Mouse (Mus musculus): ENCODE results near the gene Cnot6.

Gene Cnot6

DNA sequence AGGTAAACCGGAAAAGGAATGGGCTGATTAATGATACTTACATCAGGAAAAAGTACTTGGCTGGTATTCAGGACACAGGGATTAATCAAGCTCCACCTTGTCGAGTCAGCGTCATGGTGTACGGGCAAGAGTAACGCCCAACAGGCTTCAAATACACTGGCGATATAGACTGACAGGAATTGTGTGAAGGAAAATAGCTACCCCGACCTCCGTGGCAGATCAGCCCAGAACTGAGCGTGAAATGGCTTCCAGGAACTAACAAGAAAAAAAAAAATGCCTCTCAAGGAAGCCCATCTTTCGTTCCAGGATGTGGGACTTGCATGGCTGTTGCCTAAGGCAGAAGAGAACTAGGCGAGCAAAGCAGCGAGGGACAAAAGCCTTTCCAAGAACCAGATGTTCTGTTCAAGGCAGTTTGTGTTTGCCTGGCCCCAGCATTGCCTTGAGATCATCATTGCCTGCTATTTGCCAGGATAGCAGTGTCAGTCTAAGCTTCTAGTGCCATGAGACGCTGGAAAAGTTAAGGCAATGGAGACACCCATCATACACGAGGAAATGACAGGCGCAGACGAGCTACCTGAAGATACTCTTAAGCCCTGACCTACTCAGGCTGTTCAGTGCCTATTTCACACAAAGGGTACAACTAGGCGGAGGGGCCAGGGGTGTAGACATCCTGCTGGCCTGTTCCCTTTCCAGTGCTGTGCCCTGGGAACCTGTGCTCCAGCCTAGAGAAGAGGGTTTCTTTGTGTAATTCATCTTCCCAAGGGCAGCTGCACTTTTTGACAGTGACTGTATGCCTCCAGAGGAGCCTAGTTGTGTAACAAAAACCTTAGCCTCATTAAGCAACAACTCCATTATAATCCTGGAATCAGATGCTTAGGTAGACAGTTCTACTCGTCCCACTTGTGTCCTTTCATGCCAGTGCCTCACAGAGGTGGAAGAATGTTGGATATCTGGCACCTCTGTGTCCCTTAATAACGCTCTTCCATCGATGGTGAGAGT, 1.1 kb upstream of the Cnot6 start:
- no peak for DNase-seq (ENCODE audit: low read depth, low spot score)

DNA sequence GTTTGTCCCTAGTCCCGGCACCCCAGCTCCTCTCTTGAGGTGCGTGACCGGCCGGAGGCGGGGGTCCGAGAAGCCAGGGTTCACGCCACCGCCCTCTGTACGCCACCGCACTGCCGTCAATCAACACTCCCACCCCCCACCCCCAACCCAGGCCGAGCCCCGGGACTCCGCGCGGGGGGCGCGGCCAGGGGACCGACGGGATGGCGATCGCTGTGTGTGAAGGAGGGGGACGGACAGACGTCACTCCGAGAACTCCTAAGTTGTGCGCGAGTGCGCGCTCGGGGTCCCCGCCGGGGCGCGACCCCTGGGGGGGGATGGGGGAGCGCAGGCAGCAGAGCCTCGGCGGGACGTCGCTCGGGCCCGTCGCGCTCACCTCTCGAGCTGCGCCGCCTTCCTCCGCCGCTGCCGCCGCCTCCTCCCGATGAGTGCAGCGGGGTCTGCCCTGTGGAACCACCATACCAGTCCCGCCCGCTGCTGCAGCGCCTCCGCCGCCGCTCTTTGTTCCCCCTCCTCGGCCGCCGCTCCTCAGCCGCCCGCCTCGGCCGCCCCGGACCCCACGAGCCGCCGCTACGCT, 455 bp downstream of the Cnot6 start:
- no peak for DNase-seq (ENCODE audit: low read depth, low spot score)

DNA sequence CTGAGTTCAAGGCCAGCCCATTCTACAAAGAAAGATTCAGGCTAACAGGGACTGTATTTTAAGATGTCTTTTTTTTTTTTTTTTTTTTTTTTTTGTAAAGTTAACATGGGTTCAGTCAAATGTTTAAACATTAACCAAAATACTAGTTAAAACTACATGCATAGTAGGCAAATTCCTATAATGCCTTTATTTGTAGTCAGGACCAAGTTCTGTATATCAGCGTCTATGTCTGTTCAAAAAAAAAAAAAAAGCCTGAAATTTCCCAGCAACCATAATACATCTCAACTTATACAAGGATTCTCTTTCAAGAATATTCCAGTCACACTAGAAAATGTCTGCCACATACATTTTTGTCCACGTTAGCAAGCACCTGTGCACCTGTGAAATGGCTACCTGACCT, 1.9 kb downstream of the Cnot6 start:
- DNase-seq (ENCODE audit: low read depth, low spot score): no peak

DNA sequence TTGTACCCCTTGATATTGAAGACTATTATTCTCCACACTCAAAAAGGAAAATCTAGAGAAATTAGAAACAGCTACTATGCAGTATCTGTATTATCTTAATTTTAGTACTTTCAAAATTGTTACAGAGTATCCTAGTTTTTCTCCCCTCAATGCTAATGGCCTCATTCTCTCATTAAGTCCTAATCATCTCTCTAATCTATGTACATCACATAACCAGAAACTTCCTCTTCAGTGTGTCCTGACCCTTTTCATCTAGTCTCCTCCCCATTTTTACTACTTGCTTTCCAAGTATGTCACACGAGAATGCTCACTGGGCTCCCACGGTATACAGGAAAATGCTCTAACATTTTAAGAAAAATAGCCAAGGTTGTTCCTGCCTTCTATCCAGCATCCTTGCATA, 4.7 kb downstream of the Cnot6 start:
- no peak for DNase-seq (ENCODE audit: low read depth, low spot score)

DNA sequence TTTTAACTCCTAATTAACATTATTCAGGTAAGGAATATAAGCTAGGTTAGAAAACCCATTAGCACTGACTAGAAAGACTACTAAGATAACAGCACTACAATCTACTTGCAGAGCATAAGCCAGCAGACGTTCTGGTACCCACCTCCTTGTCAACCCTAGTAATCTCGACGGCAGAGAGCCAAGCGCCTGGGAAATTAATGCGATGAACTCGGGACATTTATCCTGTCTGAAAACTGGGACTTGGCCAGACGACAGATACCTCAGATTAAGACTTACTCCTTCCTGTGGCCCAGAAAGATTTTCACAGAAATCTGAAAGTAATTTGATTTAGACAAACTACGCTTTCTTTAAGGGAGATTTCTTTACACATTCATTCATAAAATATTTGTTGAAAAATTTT, 7.7 kb downstream of the Cnot6 start:
- DNase-seq (ENCODE audit: low read depth, low spot score): no peak

DNA sequence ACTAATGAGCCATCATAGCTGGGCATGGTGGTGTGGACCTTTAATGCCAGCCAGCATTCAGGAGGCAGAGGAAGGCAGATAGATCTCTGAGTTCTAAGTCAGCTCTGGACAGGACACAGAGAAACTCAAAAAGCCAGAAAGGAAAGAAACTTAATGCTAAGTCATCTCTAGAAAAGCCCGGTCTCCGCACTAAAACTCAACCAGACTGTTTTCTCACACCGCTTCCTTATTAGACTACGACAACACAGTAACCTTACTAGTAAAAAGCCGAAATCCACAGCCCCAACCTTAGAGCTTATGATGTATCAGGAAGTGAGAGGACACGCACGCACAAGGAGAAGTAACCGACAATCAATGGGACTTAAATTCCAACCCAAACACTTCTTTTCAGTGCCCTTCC, 10.5 kb downstream of the Cnot6 start:
- no peak for DNase-seq (ENCODE audit: low read depth, low spot score)

DNA sequence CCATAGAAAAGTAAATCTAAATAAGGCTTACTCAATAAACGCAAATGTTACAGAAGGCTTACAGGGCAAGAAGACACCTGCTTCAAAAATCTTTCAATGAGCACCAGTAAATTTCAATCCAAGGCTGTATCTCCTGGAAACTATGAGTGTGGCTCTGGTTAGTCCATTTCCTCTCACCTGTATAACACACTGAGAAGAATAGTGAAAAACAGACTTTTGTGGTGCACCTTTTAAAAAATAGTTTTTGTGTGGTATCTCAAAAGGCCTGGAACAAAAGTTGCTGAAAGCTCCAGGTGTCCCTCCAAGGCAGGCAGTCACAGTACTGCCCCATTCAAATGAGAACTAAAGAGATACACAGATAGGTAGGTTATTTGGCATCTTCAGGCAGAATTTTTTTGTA, 13.4 kb downstream of the Cnot6 start:
- no peak for DNase-seq (ENCODE audit: low read depth, low spot score)

DNA sequence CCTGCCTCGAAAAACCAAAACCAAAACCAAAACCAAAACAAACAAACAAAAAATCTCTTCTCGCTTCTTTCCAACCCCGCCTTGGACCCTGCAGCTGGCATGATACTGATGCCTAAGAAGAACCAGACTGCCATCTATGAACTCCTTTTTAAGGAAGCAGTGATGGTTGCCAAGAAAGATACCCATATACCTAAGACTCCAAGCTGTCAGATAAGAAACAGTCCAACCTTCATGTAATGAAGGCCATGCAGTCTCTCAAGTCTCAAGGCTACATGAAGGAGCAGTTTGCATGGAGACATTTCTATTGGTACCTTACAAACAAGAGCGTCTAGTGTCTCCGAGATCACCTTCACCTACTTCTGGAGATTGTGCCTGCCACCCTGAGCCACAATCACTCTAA, 14.7 kb downstream of the Cnot6 start:
- DNase-seq (ENCODE audit: low read depth, low spot score): no peak

DNA sequence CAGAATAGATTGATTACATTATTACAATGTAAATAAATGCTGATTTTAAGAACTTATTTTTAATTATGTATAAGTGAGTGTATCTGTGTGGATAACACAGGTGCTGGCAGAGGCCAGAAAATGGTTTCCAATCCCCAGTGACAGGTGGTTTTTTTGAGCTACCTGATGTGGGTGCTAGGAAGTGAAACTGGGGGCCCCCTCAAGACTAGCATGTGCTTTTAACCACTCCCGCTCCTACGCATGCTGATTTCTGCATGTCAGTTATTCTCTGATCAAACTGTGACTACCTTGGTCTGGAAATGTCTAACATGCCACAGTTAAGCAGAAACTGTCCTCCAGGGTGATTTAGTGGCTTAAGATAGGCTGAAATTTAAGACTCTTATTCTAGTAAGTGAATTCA, 16.1 kb downstream of the Cnot6 start:
- no peak for DNase-seq (ENCODE audit: low read depth, low spot score)

DNA sequence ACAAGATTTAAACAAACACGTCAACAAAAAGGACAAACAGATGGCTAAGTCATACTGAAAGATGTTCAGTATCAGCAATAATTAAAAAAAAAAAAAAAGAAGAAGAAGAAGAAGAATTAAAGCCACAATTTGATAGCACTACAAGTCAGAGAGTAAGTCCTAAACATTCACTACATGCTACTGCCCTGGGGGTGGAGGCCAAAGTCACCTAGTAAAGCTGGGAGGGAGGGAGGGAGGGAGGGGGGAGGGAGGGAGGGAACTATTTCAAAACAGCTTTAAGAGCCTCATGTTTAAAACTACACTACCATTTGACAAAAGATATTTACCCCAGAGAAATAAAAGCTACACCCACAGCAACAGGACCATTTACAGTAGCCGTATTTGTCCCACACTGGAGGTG, 16.8 kb downstream of the Cnot6 start:
- no peak for DNase-seq (ENCODE audit: low read depth, low spot score)

DNA sequence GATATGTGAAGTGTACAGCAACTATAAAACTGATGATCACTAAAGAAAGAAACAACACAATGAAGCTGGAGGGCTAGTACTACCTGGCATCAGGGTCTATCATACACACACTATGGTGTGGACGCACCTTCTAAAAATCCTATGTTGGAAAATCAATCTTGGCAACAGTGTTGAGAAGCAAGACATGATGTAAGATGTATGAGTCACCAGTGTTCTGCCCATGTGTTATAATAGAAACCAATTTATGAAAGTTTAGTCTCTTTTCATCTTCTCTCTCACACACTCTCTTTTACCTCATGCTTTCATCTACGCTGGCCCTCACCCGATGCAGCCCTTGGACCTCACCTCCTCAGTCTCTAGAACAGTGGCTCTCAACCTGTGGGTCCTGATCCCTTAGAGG, 17.5 kb downstream of the Cnot6 start:
- DNase-seq (ENCODE audit: low read depth, low spot score): no peak

DNA sequence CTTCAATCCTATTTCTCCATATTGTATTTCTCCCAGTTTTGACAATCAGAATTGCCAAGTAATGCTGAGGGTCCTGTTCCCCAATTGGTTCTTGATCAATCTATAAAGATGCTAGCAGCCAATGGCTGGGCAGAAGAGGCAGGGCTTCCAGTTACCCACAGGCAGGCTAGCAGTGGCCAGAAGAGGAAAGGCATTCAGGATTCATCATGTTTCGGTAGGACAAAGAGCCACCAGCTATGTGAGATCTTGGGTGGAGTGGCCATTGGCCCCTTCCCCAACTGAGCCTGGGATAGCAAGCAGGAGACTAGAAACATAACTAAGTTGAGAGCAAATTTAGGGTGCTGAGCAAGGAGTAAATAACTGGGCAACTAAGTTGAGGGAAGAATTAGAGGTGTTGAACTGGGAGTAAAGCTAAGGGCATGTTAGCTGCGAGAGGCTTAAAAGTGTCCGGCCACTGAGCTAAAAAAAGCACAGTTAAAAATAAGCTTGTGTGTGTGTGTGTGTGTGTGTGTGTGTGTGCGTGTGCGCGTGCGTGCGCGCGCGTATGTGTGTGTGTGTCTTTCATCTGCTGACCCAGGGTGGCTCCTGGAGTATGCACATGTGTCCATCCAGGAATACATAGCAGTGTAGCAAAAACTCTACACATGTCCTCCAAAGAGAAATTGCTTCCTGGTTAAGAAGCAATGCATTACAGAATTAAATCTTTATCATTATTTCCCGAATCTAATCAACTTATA, 28.1 kb downstream of the Cnot6 start:
- peak; percentile 50 for DNase-seq (ENCODE audit: low read depth, low spot score)

DNA sequence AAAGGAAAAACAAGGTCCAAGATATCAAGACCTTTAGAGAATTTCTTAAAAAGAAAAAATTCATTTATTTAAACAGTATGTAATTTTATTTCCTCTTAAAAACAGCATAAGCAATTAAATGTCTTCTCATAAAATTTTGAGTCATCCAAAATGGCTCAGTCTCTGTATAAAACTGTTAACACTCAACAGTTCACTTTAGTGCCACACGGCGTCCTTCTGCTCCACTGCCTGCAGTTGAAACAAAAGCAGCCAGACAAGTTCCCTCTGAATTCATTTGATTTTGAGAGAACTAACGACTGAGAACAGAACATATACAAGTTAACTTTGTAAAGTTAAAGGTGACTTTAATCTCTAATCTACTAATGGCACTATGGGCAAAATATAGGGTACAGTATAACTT, 39.1 kb downstream of the Cnot6 start:
- no peak for DNase-seq (ENCODE audit: low read depth, low spot score)

DNA sequence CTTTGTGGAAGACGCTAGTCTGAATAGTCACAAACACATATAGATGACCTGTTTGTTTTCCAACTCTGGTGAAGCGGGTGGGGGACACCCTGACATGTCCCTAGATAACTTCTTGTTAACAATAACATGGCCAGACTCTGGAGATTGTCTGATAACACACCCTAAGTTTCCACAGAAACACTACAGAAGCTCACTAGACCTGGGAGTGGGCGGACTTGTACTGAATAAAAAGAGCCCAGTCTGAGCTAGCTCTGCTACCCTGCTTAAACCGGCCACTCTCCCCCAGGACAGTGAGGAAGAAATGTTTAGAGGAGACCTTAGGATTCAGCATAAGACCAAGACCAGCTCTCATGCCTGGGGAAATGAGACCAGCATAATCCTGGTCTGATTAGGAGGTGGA, 47.1 kb downstream of the Cnot6 start:
- DNase-seq (ENCODE audit: low read depth, low spot score): no peak

DNA sequence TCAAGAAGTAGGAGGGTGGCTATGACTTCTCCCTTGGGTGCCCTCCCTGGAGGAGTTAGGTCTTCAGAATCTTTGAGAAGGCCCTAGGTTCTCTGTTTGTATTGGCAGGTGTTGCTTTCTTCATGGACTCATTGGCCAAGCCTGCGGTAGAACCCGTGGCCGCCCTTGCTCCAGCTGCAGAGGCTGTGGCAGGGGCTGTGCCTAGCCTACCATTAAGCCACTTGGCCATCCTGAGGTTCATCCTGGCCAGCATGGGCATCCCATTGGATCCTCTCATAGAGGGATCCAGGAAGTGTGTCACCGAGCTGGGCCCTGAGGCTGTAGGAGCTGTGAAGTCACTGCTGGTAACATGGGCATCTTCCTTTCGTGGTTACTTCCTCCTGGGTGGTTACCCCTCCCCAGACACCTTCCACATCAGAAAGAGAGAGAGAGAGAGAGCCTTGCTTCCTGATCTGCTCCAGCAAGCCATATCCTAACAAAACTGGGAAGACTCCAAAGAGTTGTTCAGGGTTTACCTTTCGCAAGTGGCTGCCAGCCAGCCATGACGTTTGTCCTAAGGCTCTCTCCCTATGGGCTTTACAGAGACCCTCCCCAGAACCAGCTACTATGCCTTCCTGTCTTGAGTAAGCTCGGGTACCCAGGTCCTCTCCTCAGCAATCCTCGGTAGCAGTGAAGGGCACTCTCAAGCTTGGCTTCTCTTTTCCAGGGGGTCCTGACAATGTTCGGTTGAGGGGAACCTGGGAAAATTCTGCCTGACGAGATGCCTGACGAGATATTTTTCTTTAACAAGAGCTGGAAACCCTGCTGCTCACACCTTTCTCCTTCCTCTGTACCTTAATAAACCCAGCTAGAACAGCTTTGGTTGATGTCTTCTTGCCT, 48.0 kb downstream of the Cnot6 start:
- no peak for DNase-seq (ENCODE audit: low read depth, low spot score)

DNA sequence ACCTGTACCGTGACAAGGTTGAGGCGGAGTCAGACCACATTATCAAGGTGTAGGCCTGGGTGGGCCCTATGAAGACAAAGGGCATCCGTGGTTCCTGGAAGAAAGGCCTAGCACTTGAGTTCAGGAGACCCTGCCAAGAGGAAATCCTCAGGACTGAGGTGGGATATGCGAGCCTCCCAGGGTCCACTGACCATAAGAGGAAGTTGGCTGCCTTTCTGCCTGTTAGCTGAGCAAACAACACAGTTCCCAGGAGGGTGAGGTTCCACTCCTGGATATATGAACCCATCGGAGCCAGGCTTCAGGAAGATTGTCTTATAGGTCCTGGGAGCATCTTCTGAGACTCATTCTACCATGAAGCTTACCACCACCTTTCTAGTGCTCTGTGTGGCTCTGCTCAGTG, 49.2 kb downstream of the Cnot6 start, which contains the start of gene Scgb3a1:
TSS of gene Scgb3a1 (plus strand) at position 301 of the 400 bp plus-strand sequence.
- no peak for DNase-seq (ENCODE audit: low read depth, low spot score)

DNA sequence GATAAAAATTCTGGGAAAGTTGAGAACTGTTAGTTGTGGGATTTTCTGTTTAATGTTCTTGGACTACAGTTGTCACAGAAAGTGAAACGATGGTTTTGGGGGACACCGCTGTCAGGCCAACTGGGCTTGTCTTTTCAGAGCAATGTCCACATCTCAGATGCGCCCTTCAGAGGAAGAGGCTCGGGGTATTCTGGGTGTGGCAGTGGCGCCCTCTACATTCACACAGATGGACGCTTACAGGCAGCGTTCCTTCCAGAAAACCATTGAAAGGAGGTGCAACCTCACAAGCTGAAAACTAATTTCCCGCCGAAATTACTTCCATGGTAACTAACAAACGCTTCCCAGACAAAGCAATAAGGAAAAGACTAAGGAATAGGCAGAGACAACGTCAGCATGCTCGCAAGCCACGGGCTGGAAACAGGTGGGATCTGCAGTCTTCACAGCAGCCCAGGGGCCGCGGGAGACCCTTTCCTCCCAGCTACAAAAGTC, 50.2 kb downstream of the Cnot6 start:
- DNase-seq (ENCODE audit: low read depth, low spot score): no peak

DNA sequence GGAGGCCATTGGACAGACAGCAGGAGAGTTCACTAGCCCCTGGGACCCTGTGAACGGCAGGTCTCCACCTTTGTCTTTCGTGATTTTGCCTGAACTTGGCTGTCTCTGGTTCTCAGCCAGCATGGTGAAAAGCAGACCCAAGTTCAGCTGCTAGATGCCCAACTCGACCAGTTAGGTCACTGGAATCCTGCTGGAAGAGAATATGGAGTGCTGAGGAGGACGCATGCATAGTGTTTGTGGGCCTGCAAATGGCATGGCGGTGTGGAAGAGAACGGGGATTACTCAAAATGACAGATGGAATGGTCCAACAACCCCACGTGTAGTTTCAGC, 53.1 kb downstream of the Cnot6 start:
- no peak for DNase-seq (ENCODE audit: low read depth, low spot score)

DNA sequence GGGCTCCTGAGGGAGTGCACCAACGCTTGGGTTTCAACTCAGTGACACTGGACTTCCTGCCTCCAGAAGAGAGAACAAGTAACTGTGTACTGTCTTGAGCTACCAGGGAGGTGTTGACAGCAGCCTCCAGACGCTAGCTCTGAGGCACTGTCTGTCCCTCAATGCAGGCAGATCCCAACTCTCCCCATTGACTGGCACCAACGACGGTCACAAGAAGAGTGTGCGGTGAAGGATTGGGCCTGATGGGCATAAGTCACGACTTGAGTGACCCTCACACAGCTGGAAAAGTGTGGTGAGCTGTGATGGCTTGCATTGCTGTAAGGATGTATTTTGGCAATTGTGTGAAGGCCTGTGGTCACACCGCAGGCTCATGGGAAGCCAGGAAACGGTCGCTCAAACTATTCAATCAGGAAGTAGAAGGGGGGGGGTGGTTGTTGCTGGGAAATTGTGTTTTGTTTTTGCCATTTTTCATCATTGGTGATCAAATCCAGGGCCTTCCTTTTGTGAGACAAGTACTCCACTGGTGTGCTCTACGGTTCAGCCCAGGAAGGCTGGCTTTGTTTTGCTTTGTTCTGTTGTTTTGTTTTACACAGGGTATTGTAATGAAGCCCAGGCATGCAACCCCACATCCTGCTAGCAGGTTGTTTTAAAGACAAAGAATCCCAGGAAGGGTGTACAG, 53.6 kb downstream of the Cnot6 start:
- no peak for DNase-seq (ENCODE audit: low read depth, low spot score)

DNA sequence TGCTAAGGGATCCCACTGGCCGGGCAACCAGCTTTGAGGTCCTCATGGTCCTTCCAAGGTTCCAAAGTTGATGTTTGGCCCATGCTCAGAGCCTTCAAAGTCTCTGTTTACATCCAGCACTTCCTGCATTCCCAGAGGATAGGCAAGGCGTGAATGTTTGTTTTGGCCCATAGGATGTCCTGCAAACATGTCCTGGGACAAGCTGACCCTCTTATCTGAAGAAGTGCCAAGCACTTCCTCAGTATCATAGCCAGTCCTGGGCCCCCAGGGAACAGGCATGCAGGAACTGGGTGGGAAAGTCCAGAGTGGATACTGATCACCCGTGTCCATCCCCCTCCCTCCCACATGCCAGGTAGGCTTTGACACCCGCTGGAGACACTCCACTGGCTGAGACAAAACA, 54.5 kb downstream of the Cnot6 start:
- no peak for DNase-seq (ENCODE audit: low read depth, low spot score)

DNA sequence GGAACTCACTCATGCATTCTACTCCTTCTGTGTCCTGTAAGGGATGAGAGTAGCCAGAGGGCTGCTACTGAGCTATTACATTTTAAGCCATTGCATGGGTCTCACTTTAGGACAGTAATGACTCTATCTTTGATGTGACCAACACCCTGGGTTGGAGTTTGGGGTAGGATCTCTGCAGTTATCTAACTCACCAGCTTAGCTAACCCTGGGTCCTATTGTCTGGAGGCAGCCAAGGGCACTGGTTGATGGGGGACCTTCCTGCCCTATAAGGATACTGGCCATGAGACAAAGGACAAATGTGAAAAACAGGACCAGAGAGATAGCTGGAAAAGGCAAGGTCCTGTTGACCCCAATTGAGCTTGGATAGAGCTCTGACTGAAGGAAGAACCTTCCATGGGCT, 57.0 kb downstream of the Cnot6 start:
- DNase-seq (ENCODE audit: low read depth, low spot score): no peak
